Mouse (Mus musculus) kidney, adult 2 months (tissue): ENCODE measurements around the gene Srbd1. TPM values are rescaled to one million over a fixed set of nuclear protein-coding genes. Genes with fewer than 3 reads are reported as not detected.

Experiments used
- DNase-seq: peaks from one replicate; pipeline ENCODE4 v3.0.0; 2021
- H3K27ac ChIP-seq: fragments of 200-500 bp; 2 replicates; pipeline ENCODE4 v1.5.1; 2012; ENCODE audit warnings: low read depth, low read length, control low read depth, inconsistent platforms; ENCODE audit not compliant: insufficient read depth
- H3K27me3 ChIP-seq: fragments of 200-500 bp; replicated peaks from 2 replicates; pipeline ENCODE4 v1.6.1; 2012; ENCODE audit warnings: mild to moderate bottlenecking, moderate library complexity, low read length, inconsistent platforms; ENCODE audit not compliant: control insufficient read depth, insufficient read depth
- H3K36me3 ChIP-seq: fragments of 200-500 bp; 2 replicates; pipeline ENCODE4 v1.6.1; 2012; ENCODE audit warnings: mild to moderate bottlenecking, moderate library complexity, low read length, inconsistent platforms; ENCODE audit not compliant: control insufficient read depth, insufficient read depth
- H3K4me1 ChIP-seq: fragments of 200-500 bp; 2 replicates; pipeline ENCODE4 v1.6.1; 2011; ENCODE audit warnings: low read length; ENCODE audit not compliant: control insufficient read depth, insufficient read depth
- H3K4me3 ChIP-seq: fragments of 200-500 bp; 2 replicates; pipeline ENCODE4 v1.5.1; 2011; ENCODE audit warnings: mild to moderate bottlenecking, low read depth, low read length, control low read depth; ENCODE audit not compliant: insufficient read depth
- CTCF ChIP-seq: fragments of 200-500 bp; conservative IDR thresholded peaks from 2 replicates; pipeline ENCODE4 v1.5.1; 2011; ENCODE audit warnings: low read depth, mild to moderate bottlenecking, control low read depth, low read length, moderate library complexity, mixed read lengths; ENCODE audit not compliant: insufficient read depth, insufficient read length
- POLR2A ChIP-seq: fragments of 200-500 bp; IDR thresholded peaks from one replicate; pipeline ENCODE4 v1.6.1; 2011; ENCODE audit warnings: low read depth, low read length, control low read depth
- WGBS: fragments of 180-500 bp; shearing (Covaris S2); methylation state at CpG from one replicate; pipeline ENCODE4 v1.1.7; 2018; 5-methylcytosine and 5-hydroxymethylcytosine counted together
- polyA plus RNA-seq: library from polyadenylated mRNA; depleted of rRNA; stranded (reverse); fragments of >200 nt; gene quantifications from 2 replicates; pipeline ENCODE4 v1.2.3, GENCODE M21; 2012

The Srbd1 gene
- polyA plus RNA-seq, 1 experiment = 3.6 TPM

- DNase-seq = peak; percentile 7
- Histone ChIP-seq H3K4me1 (peaks cover 7% of the 10 kb centered on the region; the same call in 1 of the 2 replicates), H3K27me3 (no peaks in the 10 kb centered on the region), H3K4me3 (no peak overlapping the region), H3K27ac (no peak overlapping the region), H3K36me3 (no peaks in the 10 kb centered on the region)
- TF ChIP-seq POLR2A (no peak), CTCF (no peak)
- 69% methylated on average over 3 of the region's 3 CpGs for WGBS
Observed at GRCm38 (mm10) chr17:86035576-86035975, 109.4 kb downstream of the Srbd1 start.

GRCm38 (mm10) chr17:86035146-86035545 is 109.8 kb downstream of the Srbd1 start:
- no peak for DNase-seq
- Histone ChIP-seq H3K27me3 (no peaks in the 10 kb centered on the region), H3K4me3 (no peak overlapping the region), H3K36me3 (no peaks in the 10 kb centered on the region), H3K4me1 (peaks cover 7% of the 10 kb centered on the region; the same call in 1 of the 2 replicates), H3K27ac (no peak overlapping the region)
- WGBS = 64% methylated on average over 12 of the region's 12 CpGs
- TF ChIP-seq POLR2A (no peak), CTCF (no peak)

- 50% methylated on average over 6 of the region's 6 CpGs for WGBS
- TF ChIP-seq CTCF = no peak
- TF ChIP-seq POLR2A = no peak
Observed at GRCm38 (mm10) chr17:86034641-86035040, 110.3 kb downstream of the Srbd1 start.

GRCm38 (mm10) chr17:86032113-86032714 is 112.8 kb downstream of the Srbd1 start:
- Histone ChIP-seq H3K4me3 (no peak overlapping the region), H3K4me1 (peaks cover 3% of the 10 kb centered on the region; the same call in 1 of the 2 replicates), H3K36me3 (no peaks in the 10 kb centered on the region), H3K27me3 (no peaks in the 10 kb centered on the region), H3K27ac (no peak overlapping the region)
- no peak for TF ChIP-seq CTCF
- WGBS = 75% methylated on average over 3 of the region's 3 CpGs
- DNase-seq = peak; percentile 38

More at GRCm38 (mm10) chr17:86034641-86035040, 110.3 kb downstream of the Srbd1 start:
- no peaks in the 10 kb centered on the region for H3K36me3 ChIP-seq
- DNase-seq = peak; percentile 57
- H3K4me3 ChIP-seq = no peak overlapping the region
- H3K27me3 ChIP-seq = no peaks in the 10 kb centered on the region
- H3K27ac ChIP-seq = 0 out of 2 replicates have a peak overlapping the region, but pooled peaks have one; percentile 50
- peaks cover 7% of the 10 kb centered on the region; the same call in 1 of the 2 replicates for H3K4me1 ChIP-seq

- Histone ChIP-seq H3K4me1 (peaks cover 3% of the 10 kb centered on the region; the same call in 1 of the 2 replicates), H3K27ac (no peak overlapping the region), H3K27me3 (no peaks in the 10 kb centered on the region), H3K4me3 (no peak overlapping the region), H3K36me3 (no peaks in the 10 kb centered on the region)
- no peak for DNase-seq
- WGBS = 83% methylated on average over 4 of the region's 4 CpGs
- TF ChIP-seq POLR2A (no peak), CTCF (no peak)
Observed at GRCm38 (mm10) chr17:86030016-86030415, 115.0 kb downstream of the Srbd1 start.

- no peaks in the 10 kb centered on the region for H3K4me1 ChIP-seq
- H3K27me3 ChIP-seq = no peaks in the 10 kb centered on the region
- DNase-seq = no peak
- no peaks in the 10 kb centered on the region for H3K36me3 ChIP-seq
- TF ChIP-seq CTCF = no peak
- TF ChIP-seq POLR2A = no peak
- H3K27ac ChIP-seq = no peak overlapping the region
- WGBS = 91% methylated on average over 1 of the region's 1 CpGs
- no peak overlapping the region for H3K4me3 ChIP-seq
Observed at GRCm38 (mm10) chr17:86029175-86029574, 115.8 kb downstream of the Srbd1 start.

- Histone ChIP-seq H3K36me3 (no peaks in the 10 kb centered on the region), H3K27me3 (no peaks in the 10 kb centered on the region), H3K4me3 (no peak overlapping the region), H3K27ac (no peak overlapping the region), H3K4me1 (no peaks in the 10 kb centered on the region)
- TF ChIP-seq POLR2A = no peak
- no peak for TF ChIP-seq CTCF
- WGBS = 90% methylated on average over 4 of the region's 4 CpGs
- DNase-seq = no peak
Observed at GRCm38 (mm10) chr17:86027577-86028199, 117.3 kb downstream of the Srbd1 start.
